Mouse (Mus musculus) embryonic facial prominence, embryonic 11.5 days (tissue): ENCODE data around the gene Dscaml1. TPM values are rescaled to one million over a fixed set of nuclear protein-coding genes. Genes with fewer than 3 reads are reported as not detected.

Experiments used
- ATAC-seq: fragments of 200-750 bp; cut with Nextera tagmentation; replicated peaks from 2 replicates; pipeline ENCODE4 v1.8.0; 2017; ENCODE audit warnings: low read depth; ENCODE audit not compliant: insufficient number of reproducible peaks, low FRiP score, low TSS enrichment
- DNase-seq: peaks from one replicate; pipeline ENCODE4 v3.0.0-alpha.2; 2015; ENCODE audit warnings: low spot score
- H3K27ac ChIP-seq: fragments of 300-500 bp; sonication (generic); replicated peaks from 2 replicates; pipeline ENCODE4 v1.5.1; 2014; ENCODE audit warnings: mild to moderate bottlenecking, low read depth, low read length, control low read depth
- H3K27me3 ChIP-seq: fragments of 300-500 bp; sonication (generic); 2 replicates; pipeline ENCODE4 v1.6.1; 2014; ENCODE audit warnings: mild to moderate bottlenecking, low read length, moderate library complexity, mixed read lengths; ENCODE audit not compliant: control insufficient read depth, insufficient read depth
- H3K36me3 ChIP-seq: fragments of 300-500 bp; sonication (generic); replicated peaks from 2 replicates; pipeline ENCODE4 v1.6.1; 2014; ENCODE audit warnings: low read depth, mild to moderate bottlenecking, low read length, moderate library complexity, mixed read lengths; ENCODE audit not compliant: control insufficient read depth, insufficient read depth
- H3K4me1 ChIP-seq: fragments of 300-500 bp; sonication (generic); 2 replicates; pipeline ENCODE4 v1.6.1; 2014; ENCODE audit warnings: low read length, mixed read lengths; ENCODE audit not compliant: control insufficient read depth, insufficient read depth
- H3K4me2 ChIP-seq: fragments of 300-500 bp; sonication (generic); 2 replicates; pipeline ENCODE4 v1.6.1; 2014; ENCODE audit warnings: low read depth, mild to moderate bottlenecking, control low read depth, low read length, moderate library complexity
- H3K4me3 ChIP-seq: fragments of 300-500 bp; sonication (generic); 2 replicates; pipeline ENCODE4 v1.5.1; 2014; ENCODE audit warnings: low read depth, low read length, control low read depth
- H3K9ac ChIP-seq: fragments of 300-500 bp; sonication (generic); replicated peaks from 2 replicates; pipeline ENCODE4 v1.6.1; 2014; ENCODE audit warnings: mild to moderate bottlenecking, control low read depth, low read length
- H3K9me3 ChIP-seq: fragments of 300-500 bp; sonication (generic); replicated peaks from 2 replicates; pipeline ENCODE4 v1.6.1; 2016; ENCODE audit warnings: mild to moderate bottlenecking, low read length, inconsistent platforms, mixed read lengths; ENCODE audit not compliant: control insufficient read depth
- WGBS: fragments of 180-500 bp; shearing (Covaris S2); extraction: QIAGEN DNeasy Blood & Tissue Kit; methylation state at CpG from one replicate; pipeline ENCODE4 v1.1.7; 2014; 5-methylcytosine and 5-hydroxymethylcytosine counted together
- polyA plus RNA-seq: library from polyadenylated mRNA; unstranded; fragments of >200 nt; fragmentation: Nextera tagmentation; extraction: Ambion mirVana; gene quantifications from 2 replicates; pipeline ENCODE4 v1.2.1, GENCODE M21; 2014

Dscaml1 gene
- polyA plus RNA-seq, 1 experiment from 2014 or later, result 0.76 TPM

DNA sequence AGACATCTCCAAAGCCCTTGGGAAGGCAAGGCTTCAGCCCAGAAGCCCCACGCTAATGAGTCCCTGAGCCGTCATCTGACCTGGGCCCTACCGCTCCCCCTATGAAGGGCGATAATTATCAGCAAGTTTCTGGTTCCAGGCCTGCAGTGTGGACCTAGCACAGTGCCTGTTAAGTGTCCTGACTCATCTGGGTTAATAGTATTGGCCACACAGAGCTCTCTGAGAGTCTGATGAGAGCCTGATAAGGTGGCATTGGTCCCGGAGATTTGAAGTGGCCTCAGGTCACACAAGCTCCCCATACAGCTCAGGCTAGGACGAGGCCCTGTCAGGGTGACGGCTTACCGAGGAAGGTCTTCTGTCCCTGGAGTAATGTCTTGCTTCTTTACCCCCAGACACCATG, 36.8 kb upstream of the Dscaml1 start:
- no peaks in the 10 kb centered on the region for H3K4me1 ChIP-seq
- no peak overlapping the region for H3K9ac ChIP-seq
- ATAC-seq, result no peak
- H3K27ac ChIP-seq, result no peak overlapping the region
- H3K9me3 ChIP-seq, result no peaks in the 10 kb centered on the region
- H3K4me3 ChIP-seq, result no peak overlapping the region
- no peak for DNase-seq
- H3K27me3 ChIP-seq, result no peaks in the 10 kb centered on the region
- H3K4me2 ChIP-seq, result no peak overlapping the region
- 80% methylated on average over 8 of the region's 8 CpGs for WGBS
- H3K36me3 ChIP-seq, result no peaks in the 10 kb centered on the region

GRCm38 (mm10) chr9:45391299-45391698, 35.1 kb upstream of the Dscaml1 start:
- H3K27me3 ChIP-seq, result no peaks in the 10 kb centered on the region
- no peak overlapping the region for H3K4me3 ChIP-seq
- no peak overlapping the region for H3K27ac ChIP-seq
- no peak overlapping the region for H3K9ac ChIP-seq
- 68% methylated on average over 7 of the region's 7 CpGs for WGBS
- H3K4me2 ChIP-seq, result no peak overlapping the region
- no peaks in the 10 kb centered on the region for H3K9me3 ChIP-seq
- H3K36me3 ChIP-seq, result no peaks in the 10 kb centered on the region
- no peaks in the 10 kb centered on the region for H3K4me1 ChIP-seq
- no peak for DNase-seq
- ATAC-seq, result no peak

- no peak overlapping the region for H3K4me2 ChIP-seq
- DNase-seq, result no peak
- no peaks in the 10 kb centered on the region for H3K27me3 ChIP-seq
- H3K36me3 ChIP-seq, result no peaks in the 10 kb centered on the region
- H3K4me3 ChIP-seq, result no peak overlapping the region
- 87% methylated on average over 6 of the region's 6 CpGs for WGBS
- no peak for ATAC-seq
- H3K9ac ChIP-seq, result no peak overlapping the region
- H3K9me3 ChIP-seq, result no peaks in the 10 kb centered on the region
- no peaks in the 10 kb centered on the region for H3K4me1 ChIP-seq
- H3K27ac ChIP-seq, result no peak overlapping the region
Observed at GRCm38 (mm10) chr9:45395218-45395617, 31.2 kb upstream of the Dscaml1 start.

GRCm38 (mm10) chr9:45395796-45396195, 30.6 kb upstream of the Dscaml1 start:
- H3K4me3 ChIP-seq, result no peak overlapping the region
- H3K27me3 ChIP-seq, result no peaks in the 10 kb centered on the region
- no peak overlapping the region for H3K27ac ChIP-seq
- 63% methylated on average over 3 of the region's 3 CpGs for WGBS
- no peaks in the 10 kb centered on the region for H3K9me3 ChIP-seq
- no peak for ATAC-seq
- no peak for DNase-seq
- H3K36me3 ChIP-seq, result no peaks in the 10 kb centered on the region
- H3K4me2 ChIP-seq, result no peak overlapping the region
- no peaks in the 10 kb centered on the region for H3K4me1 ChIP-seq
- H3K9ac ChIP-seq, result no peak overlapping the region

DNA sequence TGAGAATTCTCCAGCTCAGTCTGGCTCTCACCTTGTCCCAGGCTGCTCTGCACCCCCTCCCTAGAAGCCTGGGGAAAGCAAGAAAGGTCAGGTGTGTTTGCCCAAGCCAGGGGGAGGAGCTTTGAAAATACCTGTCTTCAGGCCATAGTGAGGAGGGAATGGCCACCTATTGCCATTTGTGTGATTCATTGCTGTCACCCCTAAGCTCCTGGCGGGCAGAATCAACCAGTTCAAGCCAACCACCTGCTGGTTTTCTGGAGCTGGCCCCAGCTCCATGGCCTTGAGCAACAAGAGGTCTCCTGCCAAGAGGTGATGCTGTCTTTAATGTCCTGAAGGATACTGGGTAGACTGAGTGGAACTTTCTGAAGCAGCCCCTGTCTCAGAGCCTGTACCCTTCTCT, 28.1 kb upstream of the Dscaml1 start:
- no peak overlapping the region for H3K4me3 ChIP-seq
- no peak overlapping the region for H3K4me2 ChIP-seq
- WGBS, result 65% methylated on average over 1 of the region's 1 CpGs
- no peaks in the 10 kb centered on the region for H3K9me3 ChIP-seq
- no peaks in the 10 kb centered on the region for H3K4me1 ChIP-seq
- H3K36me3 ChIP-seq, result no peaks in the 10 kb centered on the region
- no peaks in the 10 kb centered on the region for H3K27me3 ChIP-seq
- H3K27ac ChIP-seq, result no peak overlapping the region
- ATAC-seq, result no peak
- no peak overlapping the region for H3K9ac ChIP-seq
- DNase-seq, result no peak

GRCm38 (mm10) chr9:45399434-45399833, 27.0 kb upstream of the Dscaml1 start, which contains the start of gene Fxyd2:
Gene Fxyd2, plus strand, starts transcription at chr9:45399669.
- Histone ChIP-seq H3K4me2 (no peak within 1 kb of the TSS), H3K4me3 (no peak within 1 kb of the TSS), H3K4me1 (no peaks in the 10 kb centered on the region), H3K36me3 (no peaks in the 10 kb centered on the region), H3K27ac (no peak within 1 kb of the TSS), H3K9ac (no peak within 1 kb of the TSS), H3K27me3 (no peaks in the 10 kb centered on the region), H3K9me3 (no peaks in the 10 kb centered on the region)
- ATAC-seq, result no peak
- 72% methylated on average over 4 of the region's 4 CpGs for WGBS
- DNase-seq, result no peak

GRCm38 (mm10) chr9:45401851-45402250, 24.6 kb upstream of the Dscaml1 start:
- Histone ChIP-seq H3K4me3 (no peak overlapping the region), H3K27me3 (no peaks in the 10 kb centered on the region), H3K27ac (no peak overlapping the region), H3K9me3 (no peaks in the 10 kb centered on the region), H3K9ac (no peak overlapping the region), H3K36me3 (no peaks in the 10 kb centered on the region), H3K4me1 (no peaks in the 10 kb centered on the region), H3K4me2 (no peak overlapping the region)
- ATAC-seq, result no peak
- DNase-seq, result no peak
- WGBS, result 48% methylated on average over 4 of the region's 4 CpGs

DNA sequence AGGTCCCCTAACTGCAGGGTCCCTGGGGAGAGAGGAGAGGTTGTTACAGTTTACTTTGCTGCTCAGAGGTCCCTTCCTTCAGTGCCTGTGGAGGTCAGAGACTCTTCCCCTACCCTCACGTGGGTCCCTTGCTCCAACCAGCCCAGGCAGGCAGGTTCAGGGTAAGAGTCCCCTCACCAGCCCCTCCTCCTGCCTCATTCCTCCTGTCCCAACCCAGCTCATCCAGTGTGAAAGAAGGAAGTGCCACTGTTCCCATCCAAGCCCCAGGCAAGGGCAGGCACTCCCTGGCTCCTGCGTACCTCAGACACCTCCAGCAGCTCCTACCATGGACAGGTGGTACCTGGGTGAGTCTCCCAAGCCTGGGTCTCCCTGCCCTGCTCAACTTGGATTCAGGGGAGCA, 23.5 kb upstream of the Dscaml1 start:
- Histone ChIP-seq H3K36me3 (no peaks in the 10 kb centered on the region), H3K9me3 (no peaks in the 10 kb centered on the region), H3K27me3 (no peaks in the 10 kb centered on the region), H3K9ac (no peak overlapping the region), H3K27ac (no peak overlapping the region), H3K4me2 (no peak overlapping the region), H3K4me1 (no peaks in the 10 kb centered on the region), H3K4me3 (no peak overlapping the region)
- DNase-seq, result no peak
- ATAC-seq, result no peak
- 49% methylated on average over 2 of the region's 2 CpGs for WGBS
